Mouse (Mus musculus) E14TG2a.4 (cell line): Measurements from ENCODE around the gene Ifitm5.
"Not testable (repeated sequence)": the region's sequence is repeated elsewhere in the genome, so short reads cannot be mapped to it uniquely, and the experiment has no call there.

Experiments used
- H3K27me3 ChIP-seq: 2 replicates; pipeline ENCODE4 v1.6.1; 2014; ENCODE audit warnings: low read length, control low read depth; ENCODE audit not compliant: insufficient read depth
- H3K36me3 ChIP-seq: 2 replicates; pipeline ENCODE4 v1.6.1; 2014; ENCODE audit warnings: low read length, control low read depth; ENCODE audit not compliant: insufficient read depth
- H3K4me1 ChIP-seq: replicated peaks from 2 replicates; pipeline ENCODE4 v1.6.1; 2014; ENCODE audit warnings: low read depth, low read length, control low read depth
- H3K4me3 ChIP-seq: replicated peaks from 2 replicates; pipeline ENCODE4 v1.5.1; 2014; ENCODE audit warnings: mild to moderate bottlenecking, low read length
- H3K9me3 ChIP-seq: 2 replicates; pipeline ENCODE4 v1.6.1; 2014; ENCODE audit warnings: low read length, control low read depth
- CTCF ChIP-seq: conservative IDR thresholded peaks from 2 replicates; pipeline ENCODE4 v1.5.1; 2014; ENCODE audit warnings: low read length
- NANOG ChIP-seq: IDR thresholded peaks from 2 replicates; pipeline ENCODE4 v1.6.1; 2014; ENCODE audit warnings: borderline replicate concordance, low read length, mixed read lengths
- POU5F1 ChIP-seq: IDR thresholded peaks from 2 replicates; pipeline ENCODE4 v1.6.1; 2014; ENCODE audit warnings: low read length, borderline replicate concordance

Gene Ifitm5

GRCm38 (mm10) chr7:140987182-140988138, 37.4 kb upstream of the Ifitm5 start:
- TF ChIP-seq POU5F1 = no peak
- TF ChIP-seq NANOG = no peak
- no peak for TF ChIP-seq CTCF
- H3K4me3 ChIP-seq = no peak overlapping the region
- no peaks in the 10 kb centered on the region for H3K9me3 ChIP-seq
- H3K36me3 ChIP-seq = no peaks in the 10 kb centered on the region
- H3K27me3 ChIP-seq = no peaks in the 10 kb centered on the region
- peaks cover 80% of the 10 kb centered on the region for H3K4me1 ChIP-seq

DNA sequence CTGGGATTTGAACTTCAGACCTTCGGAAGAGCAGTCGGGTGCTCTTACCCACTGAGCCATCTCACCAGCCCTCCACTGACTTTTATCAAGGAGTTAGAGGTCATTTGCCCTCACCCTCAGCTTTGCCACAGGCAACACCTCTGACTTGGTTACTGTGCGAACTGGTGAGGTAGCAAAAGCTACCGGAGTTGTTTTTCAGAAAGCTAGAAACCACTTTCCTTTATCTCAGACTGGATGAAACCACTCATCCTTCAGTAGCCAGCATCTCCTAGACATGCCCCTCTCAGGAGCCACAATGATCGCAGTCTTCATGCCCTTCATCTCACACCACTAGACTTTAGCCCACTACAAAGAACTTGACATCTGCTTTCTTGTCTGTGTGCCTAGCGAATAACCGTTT, 32.9 kb upstream of the Ifitm5 start:
- Histone ChIP-seq H3K4me1 (peaks cover 62% of the 10 kb centered on the region), H3K4me3 (no peak overlapping the region), H3K36me3 (peaks cover 5% of the 10 kb centered on the region; the same call in 1 of the 2 replicates), H3K27me3 (no peaks in the 10 kb centered on the region), H3K9me3 (no peaks in the 10 kb centered on the region)
- no peak for TF ChIP-seq NANOG
- no peak for TF ChIP-seq POU5F1
- no peak for TF ChIP-seq CTCF

GRCm38 (mm10) chr7:140981704-140982103, 31.6 kb upstream of the Ifitm5 start:
- TF ChIP-seq POU5F1 (no peak), CTCF (no peak), NANOG (no peak)
- Histone ChIP-seq H3K4me1 (peaks cover 62% of the 10 kb centered on the region), H3K9me3 (no peaks in the 10 kb centered on the region), H3K4me3 (no peak overlapping the region), H3K27me3 (no peaks in the 10 kb centered on the region), H3K36me3 (peaks cover 5% of the 10 kb centered on the region; the same call in 1 of the 2 replicates)

- Histone ChIP-seq H3K4me3 (peak overlapping the region; percentile 37), H3K4me1 (peaks cover 76% of the 10 kb centered on the region)
- H3K27me3 ChIP-seq, H3K9me3 ChIP-seq, H3K36me3 ChIP-seq: not testable (repeated sequence)
Observed at GRCm38 (mm10) chr7:140976720-140977119, 26.6 kb upstream of the Ifitm5 start.

- no peaks in the 10 kb centered on the region for H3K27me3 ChIP-seq
- H3K4me1 ChIP-seq = peaks cover 81% of the 10 kb centered on the region
- no peaks in the 10 kb centered on the region for H3K9me3 ChIP-seq
- TF ChIP-seq POU5F1 (no peak), CTCF (no peak)
- peaks cover 21% of the 10 kb centered on the region for H3K36me3 ChIP-seq
- H3K4me3 ChIP-seq = peak overlapping the region; percentile 8; the same call in 1 of the 2 replicates
Observed at GRCm38 (mm10) chr7:140975465-140975864, 25.4 kb upstream of the Ifitm5 start.

GRCm38 (mm10) chr7:140974940-140975339, 24.8 kb upstream of the Ifitm5 start:
- TF ChIP-seq CTCF (no peak), POU5F1 (no peak), NANOG (no peak)
- Histone ChIP-seq H3K36me3 (peaks cover 24% of the 10 kb centered on the region), H3K9me3 (no peaks in the 10 kb centered on the region), H3K4me3 (peak overlapping the region; percentile 8), H3K27me3 (no peaks in the 10 kb centered on the region), H3K4me1 (peaks cover 83% of the 10 kb centered on the region)

DNA sequence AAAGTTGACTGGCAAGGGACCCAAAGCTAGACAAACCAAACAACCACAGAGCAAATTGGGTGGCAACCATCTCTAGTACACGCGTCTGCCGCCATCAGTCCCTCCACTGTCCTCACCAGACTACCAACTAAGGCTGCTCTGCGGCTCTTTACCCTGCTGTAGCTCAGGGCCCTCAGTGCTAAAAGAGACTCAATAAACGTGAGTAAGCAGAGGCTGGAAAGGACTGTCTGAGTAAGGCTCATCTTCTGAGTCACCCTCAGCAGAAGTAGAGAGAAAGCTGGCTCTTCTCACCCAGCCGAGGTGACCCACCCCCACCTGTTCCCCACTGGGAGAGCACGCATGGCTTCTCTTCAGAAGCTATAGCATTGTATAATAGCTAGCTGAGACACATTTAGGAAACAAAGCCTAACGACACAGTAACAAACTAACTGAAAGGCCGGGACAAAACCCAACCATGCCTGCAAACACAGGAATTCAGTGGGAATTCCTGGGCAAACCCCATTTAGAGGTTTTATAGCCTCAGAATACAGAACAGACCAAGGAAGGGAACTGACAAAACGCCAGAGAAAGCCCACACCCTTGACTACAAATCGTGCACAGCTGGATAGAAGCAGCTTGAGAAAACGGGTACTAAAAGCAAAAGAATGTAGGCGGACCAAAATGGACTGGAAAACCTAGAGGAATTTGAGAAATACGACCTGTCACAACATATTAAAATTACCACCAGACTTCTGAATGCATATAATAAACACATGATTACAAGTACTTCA, 23.5 kb upstream of the Ifitm5 start:
- Histone ChIP-seq H3K27me3 (no peaks in the 10 kb centered on the region), H3K36me3 (peaks cover 32% of the 10 kb centered on the region), H3K9me3 (no peaks in the 10 kb centered on the region), H3K4me3 (0 out of 2 replicates have a peak overlapping the region, but pooled peaks have one; percentile 39), H3K4me1 (peaks cover 94% of the 10 kb centered on the region)
- no peak for TF ChIP-seq POU5F1
- TF ChIP-seq CTCF = no peak
- no peak for TF ChIP-seq NANOG

- Histone ChIP-seq H3K27me3 (no peaks in the 10 kb centered on the region), H3K4me3 (peak overlapping the region; percentile 79), H3K36me3 (peaks cover 32% of the 10 kb centered on the region), H3K4me1 (peaks cover 88% of the 10 kb centered on the region), H3K9me3 (no peaks in the 10 kb centered on the region)
- TF ChIP-seq NANOG (no peak), CTCF (no peak), POU5F1 (no peak)
Observed at GRCm38 (mm10) chr7:140971479-140972171, 21.5 kb upstream of the Ifitm5 start.
